Mouse (Mus musculus) midbrain, embryonic 11.5 days (tissue): ENCODE measurements around the gene Mfsd2a. TPM values are rescaled to one million over a fixed set of nuclear protein-coding genes. Genes with fewer than 3 reads are reported as not detected.

Source experiments
- ATAC-seq: fragments of 200-750 bp; cut with Nextera tagmentation; 2 replicates; pipeline ENCODE4 v1.8.0; 2017; ENCODE audit warnings: moderate TSS enrichment, moderate library complexity; ENCODE audit not compliant: low FRiP score
- DNase-seq: peaks from one replicate; pipeline ENCODE4 v3.0.0; 2015; ENCODE audit warnings: low spot score; ENCODE audit errors: missing footprints
- H3K27ac ChIP-seq: fragments of 300-500 bp; sonication (generic); 2 replicates; pipeline ENCODE4 v1.5.1; 2014; ENCODE audit warnings: low read depth, low read length
- H3K27me3 ChIP-seq: fragments of 300-500 bp; sonication (generic); 2 replicates; pipeline ENCODE4 v1.6.1; 2014; ENCODE audit warnings: mild to moderate bottlenecking, low read length, moderate library complexity, mixed read lengths; ENCODE audit not compliant: control insufficient read depth, insufficient read depth
- H3K36me3 ChIP-seq: fragments of 300-500 bp; sonication (generic); 2 replicates; pipeline ENCODE4 v1.6.1; 2014; ENCODE audit warnings: mild to moderate bottlenecking, low read length, moderate library complexity, mixed read lengths; ENCODE audit not compliant: control insufficient read depth, insufficient read depth
- H3K4me1 ChIP-seq: fragments of 300-500 bp; sonication (generic); 2 replicates; pipeline ENCODE4 v1.6.1; 2014; ENCODE audit warnings: low read length; ENCODE audit not compliant: control insufficient read depth, insufficient read depth
- H3K4me2 ChIP-seq: fragments of 300-500 bp; sonication (generic); 2 replicates; pipeline ENCODE4 v1.6.1; 2014; ENCODE audit warnings: mild to moderate bottlenecking, moderate library complexity
- H3K4me3 ChIP-seq: fragments of 300-500 bp; sonication (generic); 2 replicates; pipeline ENCODE4 v1.5.1; 2014; ENCODE audit warnings: low read depth, low read length
- H3K9ac ChIP-seq: fragments of 300-500 bp; sonication (generic); 2 replicates; pipeline ENCODE4 v1.6.1; 2014; ENCODE audit warnings: low read length
- H3K9me3 ChIP-seq: fragments of 300-500 bp; sonication (generic); 2 replicates; pipeline ENCODE4 v1.6.1; 2016; ENCODE audit warnings: low read length; ENCODE audit not compliant: control insufficient read depth
- WGBS: fragments of 180-500 bp; shearing (Covaris S2); extraction: QIAGEN DNeasy Blood & Tissue Kit; methylation state at CpG from one replicate; pipeline ENCODE4 v1.1.7; 2014; 5-methylcytosine and 5-hydroxymethylcytosine counted together
- polyA plus RNA-seq: library from polyadenylated mRNA; unstranded; fragments of >200 nt; fragmentation: Nextera tagmentation; extraction: Ambion mirVana; gene quantifications from 2 replicates; pipeline ENCODE4 v1.2.1, GENCODE M21; 2014

The Mfsd2a gene
- polyA plus RNA-seq, 1 experiment from 2014 or later: 27.2 TPM

DNA sequence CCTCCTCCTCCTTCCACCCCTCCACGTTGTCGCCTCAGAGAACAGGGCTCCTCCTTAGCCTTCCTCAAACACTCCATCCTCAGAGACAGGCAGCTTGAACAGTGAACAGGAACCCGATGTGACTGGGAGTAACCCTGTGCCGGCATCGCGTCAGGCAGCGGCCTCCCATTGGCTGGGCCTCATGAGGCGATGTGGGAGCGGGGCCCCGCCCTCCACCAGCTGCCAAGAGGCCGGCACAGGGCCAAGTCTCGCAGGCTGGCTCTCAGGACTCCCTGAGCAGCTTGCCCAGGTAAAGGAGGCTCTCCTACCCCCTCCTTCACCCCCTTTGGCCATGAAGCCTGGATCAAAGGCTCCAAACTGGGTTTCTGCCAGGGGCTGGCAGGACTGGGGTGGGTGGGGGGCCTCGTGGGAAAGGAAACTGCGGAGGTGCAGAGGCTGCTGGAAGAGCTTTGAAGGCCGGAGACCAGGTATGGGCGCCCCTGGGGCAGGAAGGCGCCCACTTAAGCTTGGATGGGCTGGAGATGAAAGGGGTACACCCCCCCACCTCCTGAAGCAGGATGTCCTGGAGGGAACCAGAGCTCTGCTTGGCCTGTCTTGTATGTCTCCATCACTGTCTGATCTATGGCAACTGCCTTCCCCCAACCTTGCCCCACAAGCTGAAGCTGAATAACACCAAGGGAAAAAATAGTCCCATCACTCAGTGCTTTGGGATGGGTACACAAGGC is 5.4 kb downstream of the Mfsd2a start:
- DNase-seq (peak; percentile 96), ATAC-seq (peak; percentile 96)
- H3K27me3 ChIP-seq: no peaks in the 10 kb centered on the region
- peaks cover 9% of the 10 kb centered on the region for H3K36me3 ChIP-seq
- peak overlapping the region; percentile 26 for H3K4me2 ChIP-seq
- H3K9me3 ChIP-seq: no peaks in the 10 kb centered on the region
- WGBS: 13% methylated on average over 17 of the region's 17 CpGs
- peak overlapping the region; percentile 60 for H3K9ac ChIP-seq
- peaks cover 20% of the 10 kb centered on the region for H3K4me1 ChIP-seq
- H3K4me3 ChIP-seq: peak overlapping the region; percentile 7; the same call in 1 of the 2 replicates
- peak overlapping the region; percentile 4; the same call in 1 of the 2 replicates for H3K27ac ChIP-seq

DNA sequence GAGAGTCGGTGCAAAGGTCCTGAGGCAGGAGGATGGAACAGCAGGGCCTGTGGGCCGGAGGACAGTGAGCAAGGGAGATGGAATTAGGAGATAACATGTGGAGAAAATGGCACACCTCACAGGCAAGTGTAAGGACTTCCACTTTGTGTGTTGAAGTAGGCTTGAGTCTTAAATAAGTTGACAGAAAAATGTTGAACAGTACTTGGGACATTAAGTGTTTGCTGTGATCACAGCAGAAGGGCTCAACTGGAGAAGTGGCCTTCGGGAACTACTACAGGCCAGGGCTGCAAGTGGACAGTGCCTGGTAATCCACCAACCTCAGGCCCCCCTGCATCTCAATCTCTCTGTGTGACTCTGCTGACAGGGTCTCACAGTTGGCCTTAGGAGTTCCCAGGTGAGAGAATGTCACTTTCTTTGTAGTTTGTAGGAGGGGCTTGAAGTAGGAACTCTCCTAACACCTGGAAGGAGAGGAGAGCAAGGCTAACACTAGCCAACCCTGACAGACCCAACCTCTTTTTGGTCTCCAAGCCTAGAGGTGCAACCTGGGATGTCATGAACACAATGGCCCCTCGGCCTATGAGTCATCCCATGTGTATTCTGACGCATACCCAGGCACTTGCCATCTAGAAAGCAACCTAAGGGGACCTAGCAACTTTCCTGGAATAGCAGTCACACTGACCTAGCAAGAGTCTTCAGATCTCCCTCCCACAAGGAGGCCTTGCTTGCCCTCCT is 6.1 kb downstream of the Mfsd2a start:
- H3K9ac ChIP-seq: peak overlapping the region; percentile 2; the same call in 1 of the 2 replicates

DNA sequence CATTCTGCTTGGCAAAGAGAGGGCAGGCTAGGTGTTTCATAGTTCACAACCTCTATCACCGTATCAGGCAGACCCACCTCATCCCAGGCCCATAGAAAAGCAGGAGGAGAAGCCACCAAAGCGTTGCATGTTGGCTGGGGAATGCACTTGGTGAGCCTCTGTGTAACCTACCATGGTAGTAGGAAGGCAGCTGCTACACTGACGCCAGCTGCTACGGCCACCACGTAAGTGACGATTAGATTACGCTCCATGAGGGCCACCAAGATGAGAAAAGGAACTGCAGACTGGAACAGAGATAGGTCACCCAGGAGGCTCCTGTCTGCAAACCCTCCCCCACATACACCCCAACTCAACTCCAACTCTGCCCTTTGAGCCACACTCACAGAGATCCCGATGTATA is 11.9 kb downstream of the Mfsd2a start:
- Histone ChIP-seq H3K36me3 (peaks cover 19% of the 10 kb centered on the region), H3K27ac (no peak overlapping the region), H3K9ac (no peak overlapping the region), H3K9me3 (no peaks in the 10 kb centered on the region), H3K4me3 (no peak overlapping the region), H3K27me3 (no peaks in the 10 kb centered on the region), H3K4me1 (no peaks in the 10 kb centered on the region), H3K4me2 (no peak overlapping the region)
- no peak for DNase-seq
- ATAC-seq: no peak
- 93% methylated on average over 8 of the region's 8 CpGs for WGBS

More for the DNA sequence above, 6.1 kb downstream of the Mfsd2a start:
- ATAC-seq (peak; percentile 52; the same call in 1 of the 2 replicates), DNase-seq (no peak)
- H3K9me3 ChIP-seq: no peaks in the 10 kb centered on the region
- H3K27me3 ChIP-seq: no peaks in the 10 kb centered on the region
- H3K4me2 ChIP-seq: peak overlapping the region; percentile 26
- WGBS: 63% methylated on average over 5 of the region's 5 CpGs
- no peak overlapping the region; the same call in 1 of the 2 replicates for H3K4me3 ChIP-seq
- peak overlapping the region; percentile 4; the same call in 1 of the 2 replicates for H3K27ac ChIP-seq
- H3K36me3 ChIP-seq: peaks cover 12% of the 10 kb centered on the region
- H3K4me1 ChIP-seq: peaks cover 19% of the 10 kb centered on the region

DNA sequence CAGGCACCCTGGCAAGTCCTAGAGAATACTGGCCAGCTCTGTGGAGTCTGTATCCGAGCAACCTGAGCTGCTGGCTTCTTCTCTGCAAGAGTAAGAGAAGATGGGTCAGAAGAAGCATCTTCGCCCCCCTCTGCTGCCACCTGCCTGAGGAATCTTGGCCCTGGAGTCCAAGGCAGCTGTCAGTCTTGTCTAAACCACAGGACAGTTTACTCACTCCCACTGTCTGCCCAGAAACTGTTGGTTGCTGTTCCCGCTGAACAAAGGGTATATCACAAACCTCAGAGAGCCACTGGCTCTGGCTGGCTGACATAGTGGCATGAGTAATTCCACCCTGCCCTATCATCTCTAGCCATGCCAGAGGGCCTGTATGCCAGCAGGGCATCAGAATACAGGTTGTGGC is 13.8 kb downstream of the Mfsd2a start:
- Histone ChIP-seq H3K9me3 (no peaks in the 10 kb centered on the region), H3K4me1 (no peaks in the 10 kb centered on the region), H3K27ac (no peak overlapping the region), H3K4me2 (no peak overlapping the region), H3K36me3 (peaks cover 19% of the 10 kb centered on the region), H3K27me3 (no peaks in the 10 kb centered on the region), H3K4me3 (no peak overlapping the region), H3K9ac (no peak overlapping the region)
- ATAC-seq (no peak), DNase-seq (no peak)
- 83% methylated on average over 3 of the region's 3 CpGs for WGBS

GRCm38 (mm10) chr4:122944408-122944807 is 16.6 kb downstream of the Mfsd2a start:
- Histone ChIP-seq H3K4me2 (no peak overlapping the region), H3K9me3 (no peaks in the 10 kb centered on the region), H3K27me3 (no peaks in the 10 kb centered on the region), H3K27ac (no peak overlapping the region), H3K4me3 (no peak overlapping the region), H3K4me1 (no peaks in the 10 kb centered on the region), H3K9ac (no peak overlapping the region), H3K36me3 (peaks cover 8% of the 10 kb centered on the region)
- DNase-seq: peak; percentile 90
- ATAC-seq: peak; percentile 69
- WGBS: 27% methylated on average over 4 of the region's 4 CpGs

DNA sequence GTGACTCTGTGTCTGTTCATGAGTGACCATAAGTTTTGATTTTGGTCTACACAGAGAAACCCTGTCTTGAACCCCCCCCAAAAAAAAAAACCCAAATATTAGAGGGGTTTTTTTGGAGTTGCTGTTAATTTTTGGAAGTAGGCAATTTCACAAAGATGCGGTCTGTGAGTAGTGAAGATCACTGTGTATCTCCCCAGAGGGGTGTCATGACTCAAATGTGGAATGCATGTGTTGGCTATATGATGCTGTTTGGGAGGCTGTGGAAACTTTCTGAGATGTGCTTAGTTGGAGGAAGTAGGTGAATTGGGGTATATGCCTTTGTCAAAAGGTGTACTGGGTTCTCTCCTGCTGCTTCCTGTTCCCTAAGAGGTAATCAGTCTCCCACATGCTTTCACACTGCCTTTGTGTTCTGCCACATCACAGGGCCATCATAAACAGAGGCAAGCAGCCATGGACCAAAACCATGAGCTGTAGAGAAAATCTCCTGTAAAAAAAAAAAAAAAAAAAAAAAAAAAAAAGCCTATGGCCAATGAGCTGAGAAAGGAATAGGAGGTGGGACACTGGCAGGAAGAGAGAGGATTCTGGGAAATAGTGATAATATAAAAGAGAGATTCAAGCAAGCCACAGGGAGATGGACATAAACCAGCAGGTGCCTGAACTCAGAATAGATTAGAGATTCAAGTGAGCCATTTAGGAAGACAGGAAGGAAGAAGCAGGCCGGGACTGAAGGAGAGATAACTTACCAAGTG is 21.8 kb downstream of the Mfsd2a start:
- DNase-seq: no peak
- 87% methylated on average over 2 of the region's 2 CpGs for WGBS
- Histone ChIP-seq H3K4me2 (no peak overlapping the region), H3K27me3 (no peaks in the 10 kb centered on the region), H3K9me3 (no peaks in the 10 kb centered on the region), H3K36me3 (no peaks in the 10 kb centered on the region), H3K9ac (no peak overlapping the region), H3K27ac (no peak overlapping the region), H3K4me1 (no peaks in the 10 kb centered on the region), H3K4me3 (no peak overlapping the region)
- ATAC-seq: no peak

DNA sequence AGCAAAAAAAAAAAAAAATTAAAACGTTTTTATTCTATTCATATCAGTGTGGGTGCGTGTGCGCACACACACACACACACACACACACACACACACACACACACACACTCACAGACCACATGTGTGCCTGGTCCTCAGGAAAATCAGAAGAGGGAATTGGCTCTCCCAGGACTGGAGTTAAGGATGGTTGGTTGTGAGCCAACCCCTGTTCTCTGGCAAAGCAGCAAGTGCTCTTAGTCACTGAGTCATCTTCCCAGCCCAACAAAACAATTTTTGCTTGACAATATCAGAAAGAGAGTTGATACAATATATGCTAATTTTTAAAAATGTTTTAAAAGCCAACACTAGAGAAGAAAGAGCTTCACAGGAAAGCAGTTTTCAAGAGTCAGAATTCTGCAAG is 23.5 kb downstream of the Mfsd2a start:
- Histone ChIP-seq H3K4me1 (no peaks in the 10 kb centered on the region), H3K9me3 (no peaks in the 10 kb centered on the region), H3K4me2 (no peak overlapping the region), H3K27ac (no peak overlapping the region), H3K36me3 (no peaks in the 10 kb centered on the region), H3K4me3 (no peak overlapping the region), H3K9ac (no peak overlapping the region), H3K27me3 (no peaks in the 10 kb centered on the region)
- DNase-seq: no peak
- WGBS: 87% methylated on average over 3 of the region's 3 CpGs
- no peak for ATAC-seq

GRCm38 (mm10) chr4:122935466-122936099 is 25.4 kb downstream of the Mfsd2a start:
- Histone ChIP-seq H3K4me3 (no peak overlapping the region), H3K4me2 (no peak overlapping the region), H3K27ac (no peak overlapping the region), H3K9me3 (no peaks in the 10 kb centered on the region), H3K9ac (no peak overlapping the region), H3K36me3 (no peaks in the 10 kb centered on the region), H3K27me3 (no peaks in the 10 kb centered on the region), H3K4me1 (no peaks in the 10 kb centered on the region)
- ATAC-seq (no peak), DNase-seq (peak; percentile 19)
- 93% methylated on average over 9 of the region's 9 CpGs for WGBS
